Mouse (Mus musculus) G1E (cell line): ENCODE data around the gene C1qtnf4. TPM values are rescaled to one million over a fixed set of nuclear protein-coding genes. Genes with fewer than 3 reads are reported as not detected.
"Not testable (repeated sequence)": the region's sequence is repeated elsewhere in the genome, so short reads cannot be mapped to it uniquely, and the experiment has no call there.

Experiments
- ATAC-seq: 2 replicates; pipeline ENCODE4 v1.8.0; 2016; ENCODE audit warnings: mild to moderate bottlenecking; ENCODE audit not compliant: insufficient number of reproducible peaks, poor library complexity, low FRiP score, severe bottlenecking; ENCODE audit errors: extremely low read depth
- DNase-seq: peaks from one replicate; pipeline ENCODE4 v3.0.0; 2012; ENCODE audit warnings: low spot score
- H3K27me3 ChIP-seq: 2 replicates; pipeline ENCODE4 v1.6.1; 2012; ENCODE audit warnings: mild to moderate bottlenecking, low read length, inconsistent platforms; ENCODE audit not compliant: insufficient read depth
- H3K36me3 ChIP-seq: replicated peaks from 2 replicates; pipeline ENCODE3; 2012; ENCODE audit warnings: mild to moderate bottlenecking, inconsistent platforms
- H3K4me1 ChIP-seq: 2 replicates; pipeline ENCODE4 v1.6.1; 2012; ENCODE audit warnings: low read depth, low read length, inconsistent platforms, mixed read lengths; ENCODE audit not compliant: insufficient read depth
- H3K4me3 ChIP-seq: 2 replicates; pipeline ENCODE4 v1.5.1; 2012; ENCODE audit warnings: low read depth, mild to moderate bottlenecking, inconsistent platforms, low read length, moderate library complexity, mixed read lengths
- H3K9me3 ChIP-seq: replicated peaks from 2 replicates; pipeline ENCODE4 v1.6.1; 2012; ENCODE audit warnings: inconsistent platforms
- CTCF ChIP-seq: IDR thresholded peaks from 2 replicates; pipeline ENCODE4 v1.5.1; 2012; ENCODE audit warnings: low read depth, low read length, inconsistent platforms, mixed read lengths
- GATA1 ChIP-seq: IDR thresholded peaks from 2 replicates; pipeline ENCODE4 v1.6.1; 2012; ENCODE audit warnings: borderline replicate concordance, low read length, inconsistent platforms, mixed read lengths
- GATA2 ChIP-seq: IDR thresholded peaks from 2 replicates; pipeline ENCODE4 v1.6.1; 2012; ENCODE audit warnings: low read depth, low read length, inconsistent platforms, borderline replicate concordance
- POLR2AphosphoS5 ChIP-seq: IDR thresholded peaks from 2 replicates; pipeline ENCODE4 v1.6.1; 2012; ENCODE audit warnings: low read depth, low read length, inconsistent platforms; ENCODE audit not compliant: insufficient replicate concordance
- TAL1 ChIP-seq: conservative IDR thresholded peaks from 2 replicates; pipeline ENCODE4 v1.6.1; 2012; ENCODE audit warnings: low read depth, low read length, inconsistent platforms, mixed read lengths
- polyA plus RNA-seq: library from polyadenylated mRNA; stranded (reverse); fragments of >175 nt; gene quantifications from 2 replicates; pipeline ENCODE4 v1.2.3, GENCODE M21; 2012
- total RNA-seq, 2 experiments: library from RNA; stranded (forward) in 1 of 2; stranded (reverse) in 1 of 2; fragments of 200-1000 nt in 1 of 2; fragments of >200 nt in 1 of 2; fragmentation: Nextera tagmentation in 1 of 2; gene quantifications; 2 replicates each; pipeline ENCODE4 v1.2.3; 2014 to 2017

Gene C1qtnf4
- total and polyA plus RNA-seq, 3 experiments: 0.16 TPM; not detected in 2

DNA sequence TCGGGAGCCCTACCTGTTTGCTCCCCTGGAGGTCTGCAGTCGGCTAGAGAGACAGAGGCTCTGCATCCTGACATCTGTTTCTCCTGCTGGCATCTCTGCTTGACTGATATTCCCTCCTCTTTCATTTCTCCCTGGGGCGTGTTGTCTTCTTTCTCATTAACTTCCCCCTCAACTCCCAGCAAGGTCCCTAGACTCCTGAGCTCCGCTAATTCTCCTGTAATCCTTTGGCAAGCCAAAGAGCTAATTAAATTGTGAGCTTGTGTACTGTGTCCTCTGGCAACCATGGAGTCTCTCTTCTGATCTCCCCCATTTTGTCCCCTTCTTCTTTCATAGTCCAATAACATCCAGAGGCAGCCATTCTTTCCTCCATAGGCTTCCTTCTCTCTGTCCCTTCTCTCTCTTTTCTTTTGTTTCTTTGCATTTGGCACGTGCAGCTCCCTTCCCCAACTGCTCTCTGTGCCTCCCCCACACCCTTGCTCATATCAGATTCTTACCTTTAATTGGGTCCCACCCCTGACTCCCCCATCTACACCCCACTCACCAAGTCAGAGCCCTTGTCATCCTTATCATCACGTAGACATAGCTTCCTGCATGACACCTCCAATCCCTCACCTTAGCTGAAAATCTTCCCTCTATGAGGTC is 5.4 kb upstream of the C1qtnf4 start:
- Histone ChIP-seq H3K4me3 (no peak overlapping the region), H3K4me1 (peaks cover 21% of the 10 kb centered on the region), H3K36me3 (no peaks in the 10 kb centered on the region), H3K27me3 (peaks cover 20% of the 10 kb centered on the region), H3K9me3 (peaks cover 7% of the 10 kb centered on the region)
- ATAC-seq (no peak), DNase-seq (no peak)
- TF ChIP-seq TAL1 (no peak), GATA2 (no peak)

GRCm38 (mm10) chr2:90881824-90882223 is 3.8 kb upstream of the C1qtnf4 start:
- Histone ChIP-seq H3K4me1 (peaks cover 23% of the 10 kb centered on the region), H3K27me3 (peaks cover 35% of the 10 kb centered on the region), H3K4me3 (no peak overlapping the region), H3K36me3 (no peaks in the 10 kb centered on the region), H3K9me3 (peaks cover 7% of the 10 kb centered on the region)
- no peak for DNase-seq
- no peak for ATAC-seq
- TF ChIP-seq GATA1 (no peak), CTCF (no peak), TAL1 (no peak), GATA2 (no peak), POLR2AphosphoS5 (no peak)

DNA sequence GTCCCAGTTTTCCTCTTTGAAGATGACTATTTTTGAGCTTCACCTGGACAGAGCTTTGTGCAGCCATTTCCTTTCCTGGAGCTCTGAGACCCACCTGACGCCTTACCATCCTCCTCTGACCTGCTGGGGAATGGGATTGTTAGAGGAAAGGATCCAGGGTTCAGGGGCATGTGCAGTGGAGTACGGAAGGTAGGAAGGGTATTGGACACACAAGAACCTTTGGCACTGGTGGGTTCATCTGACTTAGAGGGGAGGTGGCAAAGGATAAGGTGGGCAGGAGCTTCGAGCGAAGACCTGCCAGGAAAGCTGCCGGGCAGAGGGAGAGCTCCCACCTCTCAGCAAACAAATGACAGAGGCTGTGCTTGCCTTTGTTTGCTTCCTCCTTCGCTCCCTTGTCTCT is 776 bp downstream of the C1qtnf4 start:
- Histone ChIP-seq H3K27me3 (peaks cover 47% of the 10 kb centered on the region), H3K36me3 (peaks cover 3% of the 10 kb centered on the region), H3K9me3 (peaks cover 21% of the 10 kb centered on the region), H3K4me1 (peaks cover 6% of the 10 kb centered on the region), H3K4me3 (no peak overlapping the region)
- DNase-seq (no peak), ATAC-seq (no peak)
- TF ChIP-seq CTCF (no peak), POLR2AphosphoS5 (no peak), TAL1 (no peak), GATA2 (no peak), GATA1 (no peak)

DNA sequence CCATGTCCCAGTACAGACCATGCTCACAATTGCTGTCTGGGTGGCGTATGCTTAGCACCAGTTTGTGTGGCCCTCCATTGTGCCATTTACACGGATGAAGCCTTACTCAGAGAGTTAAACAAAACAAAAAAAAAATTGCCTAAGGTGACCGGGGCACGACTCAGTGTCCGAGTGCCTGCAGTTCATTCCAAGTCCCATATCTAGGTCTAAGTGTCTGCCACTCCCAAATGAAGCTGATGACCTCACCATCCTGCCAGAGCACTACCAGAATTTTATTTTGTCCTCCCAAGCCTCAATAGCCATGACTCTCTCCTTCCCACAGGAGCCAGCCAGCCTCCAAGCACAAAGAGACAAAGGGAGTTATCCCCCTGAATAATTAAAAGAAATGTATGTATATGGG is 2.0 kb downstream of the C1qtnf4 start:
- peaks cover 21% of the 10 kb centered on the region for H3K9me3 ChIP-seq
- no peak overlapping the region for H3K4me3 ChIP-seq
- peaks cover 10% of the 10 kb centered on the region for H3K4me1 ChIP-seq
- DNase-seq (no peak), ATAC-seq (no peak)
- peaks cover 12% of the 10 kb centered on the region for H3K36me3 ChIP-seq
- TF ChIP-seq POLR2AphosphoS5 (no peak), GATA2 (no peak), CTCF (no peak), TAL1 (no peak), GATA1 (no peak)
- H3K27me3 ChIP-seq: peaks cover 47% of the 10 kb centered on the region

- ATAC-seq (no peak), DNase-seq (no peak)
- Histone ChIP-seq H3K27me3 (peaks cover 41% of the 10 kb centered on the region), H3K4me1 (peaks cover 31% of the 10 kb centered on the region), H3K9me3 (peaks cover 14% of the 10 kb centered on the region), H3K4me3 (peak overlapping the region; percentile 40), H3K36me3 (peaks cover 26% of the 10 kb centered on the region)
- TF ChIP-seq TAL1 (no peak), GATA1 (no peak), POLR2AphosphoS5 (no peak), GATA2 (no peak)
Observed at GRCm38 (mm10) chr2:90889550-90890548, 4.2 kb downstream of the C1qtnf4 start.

DNA sequence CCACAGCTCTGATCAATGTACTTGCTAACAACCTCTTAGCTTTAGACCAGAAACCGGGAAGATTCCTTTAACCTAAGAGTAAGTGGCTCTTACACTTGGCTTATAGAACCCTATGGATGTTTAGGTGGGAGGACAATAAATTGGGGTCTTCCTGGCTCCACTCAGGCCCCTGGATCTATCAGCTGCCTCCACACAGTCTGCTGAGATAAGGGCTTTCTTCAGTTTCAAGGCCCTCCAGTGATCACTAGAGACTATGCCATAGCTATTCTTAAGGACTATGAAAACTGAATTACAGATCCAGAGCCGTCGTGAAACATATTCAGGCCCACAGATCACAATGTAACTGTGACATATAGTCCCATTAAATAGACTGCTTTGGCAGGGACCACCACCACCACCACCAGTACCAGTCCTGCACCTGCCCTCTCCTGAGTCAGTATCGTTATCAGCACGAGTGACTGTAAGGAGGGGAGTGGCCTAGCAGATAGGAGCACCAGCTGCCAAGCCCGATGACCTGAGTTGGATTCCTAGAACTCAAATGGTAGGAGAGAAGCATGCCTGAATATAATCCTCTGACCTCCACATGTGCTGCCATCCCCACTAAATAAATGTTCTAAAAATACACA is 8.1 kb downstream of the C1qtnf4 start:
- Histone ChIP-seq H3K4me1 (peaks cover 50% of the 10 kb centered on the region), H3K36me3 (peaks cover 66% of the 10 kb centered on the region), H3K27me3 (peaks cover 7% of the 10 kb centered on the region; the same call in 1 of the 2 replicates), H3K9me3 (peaks cover 14% of the 10 kb centered on the region), H3K4me3 (peak overlapping the region; percentile 48; the same call in 1 of the 2 replicates)
- ATAC-seq (peak; percentile 93), DNase-seq (no peak)
- peak; percentile 37; the same call in 1 of the 2 replicates for TF ChIP-seq TAL1
- TF ChIP-seq POLR2AphosphoS5: no peak

GRCm38 (mm10) chr2:90894299-90894677 is 8.6 kb downstream of the C1qtnf4 start:
- ATAC-seq, H3K27me3 ChIP-seq, DNase-seq: not testable (repeated sequence)
- Histone ChIP-seq H3K4me3 (peak overlapping the region; percentile 48; the same call in 1 of the 2 replicates), H3K9me3 (peaks cover 11% of the 10 kb centered on the region), H3K4me1 (peaks cover 49% of the 10 kb centered on the region), H3K36me3 (peaks cover 71% of the 10 kb centered on the region)
